Mouse (Mus musculus) lung, adult 2 months (tissue): Measurements from ENCODE around the gene Slc12a5.

Source experiments
- CTCF ChIP-seq: fragments of 200-500 bp; IDR thresholded peaks from 2 replicates; pipeline ENCODE4 v1.5.1; 2011; ENCODE audit warnings: mild to moderate bottlenecking, low read length, control low read depth; ENCODE audit not compliant: insufficient read depth
- POLR2A ChIP-seq: fragments of 200-500 bp; IDR thresholded peaks from 2 replicates; pipeline ENCODE4 v1.6.1; 2011; ENCODE audit warnings: low read depth, mild to moderate bottlenecking, control low read depth, low read length, borderline replicate concordance; ENCODE audit errors: extremely low read depth

- no peak for TF ChIP-seq POLR2A
- no peak for TF ChIP-seq CTCF
These were observed 37.3 kb downstream of the Slc12a5 start for GRCm38 (mm10) chr2:164997721-164998428.
